Mouse (Mus musculus): ENCODE results near the gene Gm14137. TPM values are rescaled to one million over a fixed set of nuclear protein-coding genes. Genes with fewer than 3 reads are reported as not detected.
A peak's percentile ranks its signal among the peaks of the same experiment; 100 is the strongest.

The Gm14137 gene
- polyA plus RNA-seq (2014; fragmentation: Nextera tagmentation; extraction: Ambion mirVana): 0.32 and 0.33 TPM in 2 replicates

DNA sequence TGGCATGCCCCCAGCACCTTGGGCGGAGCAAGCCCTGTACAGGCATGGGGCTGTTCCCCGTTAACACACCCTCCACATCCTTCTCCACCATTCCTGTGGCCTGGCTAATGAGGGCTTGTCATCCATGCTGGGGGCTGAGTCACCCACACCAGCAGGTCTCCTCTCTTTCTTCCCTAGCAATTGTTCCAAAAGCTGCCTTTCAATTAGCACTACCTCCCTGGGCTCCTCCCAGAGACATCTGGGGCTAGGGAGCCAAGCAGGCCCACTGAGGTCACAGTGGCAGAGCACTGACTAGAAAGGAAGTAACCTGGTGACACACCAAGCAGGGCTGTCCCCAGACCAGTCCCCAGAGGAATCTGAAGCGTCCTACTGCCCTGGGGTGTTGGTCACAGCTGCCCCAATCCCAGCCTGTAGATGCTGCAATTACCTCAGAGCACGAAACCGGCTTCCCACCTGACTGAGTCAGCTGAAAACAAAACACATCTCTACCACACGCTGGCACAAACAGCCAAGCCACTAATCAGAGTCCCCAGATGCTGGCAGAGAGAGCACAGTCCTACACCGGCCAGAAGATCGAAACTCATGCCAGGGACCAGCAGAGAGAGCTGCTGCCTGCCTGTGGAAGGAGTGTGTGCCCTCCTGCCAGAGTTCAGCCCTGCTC lies at the start of gene Gm14137:
TSS of gene Gm14137 (plus strand) at position 519 of the 661 bp plus-strand sequence.
- Histone ChIP-seq H3K27me3 (ENCODE audit: control insufficient read depth, insufficient read depth, low read length) (no peaks in the 10 kb centered on the region; the same call in 1 of the 2 replicates), H3K9ac (ENCODE audit: low read depth, low read length) (peak within 1 kb of the TSS; percentile 11; the same call in 1 of the 2 replicates), H3K4me3 (ENCODE audit: low read depth, low read length) (no peak within 1 kb of the TSS), H3K9me3 (ENCODE audit: control insufficient read depth, low read length) (no peaks in the 10 kb centered on the region), H3K4me1 (replicated peaks; ENCODE audit: control insufficient read depth, insufficient read depth, low read length) (peaks cover 5% of the 10 kb centered on the region; the same call in 1 of the 2 replicates), H3K4me2 (replicated peaks; ENCODE audit: low read depth, low read length) (no peak within 1 kb of the TSS), H3K27ac (ENCODE audit: low read depth, low read length) (no peak within 1 kb of the TSS; the same call in 1 of the 2 replicates), H3K36me3 (ENCODE audit: control insufficient read depth, insufficient read depth, low read length) (no peaks in the 10 kb centered on the region)
- DNase-seq (ENCODE audit: low spot score) (no peak), ATAC-seq (ENCODE audit: low FRiP score) (no peak)
- WGBS: 44% methylated on average over 8 of the region's 8 CpGs

DNA sequence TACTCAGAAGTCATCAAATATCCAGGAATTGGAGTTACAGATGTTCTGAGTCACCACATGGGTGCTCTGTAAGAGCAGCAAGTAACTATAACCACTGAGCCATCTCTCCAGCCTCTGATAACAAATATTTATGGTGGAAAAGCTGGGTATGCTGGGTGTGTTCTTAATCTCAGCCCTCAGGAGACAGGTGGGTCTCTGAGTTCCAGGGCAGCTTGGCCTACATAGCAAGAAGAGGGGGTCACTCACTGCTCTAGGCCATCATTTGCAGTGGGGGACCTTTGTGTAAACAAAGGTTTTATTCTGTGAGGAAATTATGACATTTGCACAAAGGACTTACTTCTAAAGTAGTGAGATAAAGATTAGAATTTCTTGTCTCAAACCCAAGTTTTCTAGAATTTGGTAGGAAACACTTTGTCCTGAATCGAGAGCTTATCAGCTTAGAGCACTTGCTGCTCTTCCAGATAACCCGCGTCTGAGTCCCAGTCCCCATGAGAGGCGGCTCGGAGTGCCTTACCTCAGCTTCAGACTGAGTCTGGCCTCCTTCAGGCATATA lies 37.9 kb upstream of the Gm14137 start:
- 90% methylated on average over 5 of the region's 5 CpGs for WGBS
- Histone ChIP-seq H3K9ac (ENCODE audit: low read depth, low read length) (no peak overlapping the region), H3K27me3 (ENCODE audit: control insufficient read depth, insufficient read depth, low read length) (no peaks in the 10 kb centered on the region), H3K4me1 (replicated peaks; ENCODE audit: control insufficient read depth, insufficient read depth, low read length) (no peaks in the 10 kb centered on the region), H3K4me3 (ENCODE audit: low read depth, low read length) (no peak overlapping the region), H3K27ac (ENCODE audit: low read depth, low read length) (no peak overlapping the region), H3K9me3 (ENCODE audit: control insufficient read depth, low read length) (no peaks in the 10 kb centered on the region), H3K36me3 (ENCODE audit: control insufficient read depth, insufficient read depth, low read length) (peaks cover 2% of the 10 kb centered on the region; the same call in 1 of the 2 replicates), H3K4me2 (replicated peaks; ENCODE audit: low read depth, low read length) (no peak overlapping the region)
- ATAC-seq (ENCODE audit: low FRiP score) (no peak), DNase-seq (ENCODE audit: low spot score) (no peak)

DNA sequence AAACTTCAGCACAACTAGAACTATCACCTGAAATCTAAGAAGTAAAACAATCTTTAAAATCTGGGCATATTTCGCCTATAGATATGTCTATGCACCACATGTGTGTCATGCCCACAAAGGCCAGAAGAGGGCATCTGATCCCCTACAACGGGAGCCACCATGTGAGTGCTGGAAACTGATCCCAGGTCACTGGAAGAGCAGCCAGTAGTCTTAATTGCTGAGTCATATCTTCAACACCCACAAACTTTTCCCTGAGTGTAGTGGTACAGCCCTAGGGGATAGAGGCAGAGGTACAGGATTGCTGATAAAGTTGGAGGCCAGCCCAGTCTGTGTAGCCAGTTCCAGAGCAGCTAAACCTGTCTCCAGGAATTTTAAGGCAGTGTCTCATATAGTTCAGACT lies 29.1 kb upstream of the Gm14137 start:
- Histone ChIP-seq H3K4me2 (replicated peaks; ENCODE audit: low read depth, low read length) (no peak overlapping the region), H3K36me3 (ENCODE audit: control insufficient read depth, insufficient read depth, low read length) (peaks cover 19% of the 10 kb centered on the region), H3K4me3 (ENCODE audit: low read depth, low read length) (no peak overlapping the region), H3K9me3 (ENCODE audit: control insufficient read depth, low read length) (no peaks in the 10 kb centered on the region), H3K9ac (ENCODE audit: low read depth, low read length) (no peak overlapping the region), H3K27me3 (ENCODE audit: control insufficient read depth, insufficient read depth, low read length) (no peaks in the 10 kb centered on the region), H3K4me1 (replicated peaks; ENCODE audit: control insufficient read depth, insufficient read depth, low read length) (no peaks in the 10 kb centered on the region), H3K27ac (ENCODE audit: low read depth, low read length) (no peak overlapping the region)
- DNase-seq (ENCODE audit: low spot score) (peak; percentile 11), ATAC-seq (ENCODE audit: low FRiP score) (no peak)
- WGBS: 90% methylated on average over 2 of the region's 2 CpGs

DNA sequence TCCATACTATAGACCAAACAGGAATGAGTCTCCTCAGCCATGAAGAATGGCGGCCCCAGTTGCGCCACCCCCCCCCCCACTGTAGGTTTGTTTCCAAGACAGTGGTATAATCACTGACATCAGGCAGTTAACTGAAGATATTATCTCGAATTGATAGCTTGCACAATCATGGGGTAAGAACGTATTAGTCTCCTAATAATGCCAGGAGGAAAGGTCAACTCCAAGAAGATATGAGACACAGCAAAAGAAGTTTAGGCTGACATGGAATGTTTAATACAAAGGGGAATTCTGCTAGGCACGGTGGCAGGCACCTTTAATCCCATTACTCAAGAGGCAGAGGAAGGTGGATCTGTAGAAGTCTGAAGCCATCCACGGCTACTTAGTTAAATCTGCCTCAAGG lies 27.9 kb upstream of the Gm14137 start:
- Histone ChIP-seq H3K36me3 (ENCODE audit: control insufficient read depth, insufficient read depth, low read length) (peaks cover 17% of the 10 kb centered on the region), H3K9ac (ENCODE audit: low read depth, low read length) (no peak overlapping the region), H3K4me1 (replicated peaks; ENCODE audit: control insufficient read depth, insufficient read depth, low read length) (no peaks in the 10 kb centered on the region), H3K27me3 (ENCODE audit: control insufficient read depth, insufficient read depth, low read length) (no peaks in the 10 kb centered on the region), H3K4me3 (ENCODE audit: low read depth, low read length) (no peak overlapping the region), H3K9me3 (ENCODE audit: control insufficient read depth, low read length) (no peaks in the 10 kb centered on the region), H3K4me2 (replicated peaks; ENCODE audit: low read depth, low read length) (no peak overlapping the region), H3K27ac (ENCODE audit: low read depth, low read length) (no peak overlapping the region)
- ATAC-seq (ENCODE audit: low FRiP score) (no peak), DNase-seq (ENCODE audit: low spot score) (no peak)
- WGBS: 92% methylated on average over 6 of the region's 6 CpGs

DNA sequence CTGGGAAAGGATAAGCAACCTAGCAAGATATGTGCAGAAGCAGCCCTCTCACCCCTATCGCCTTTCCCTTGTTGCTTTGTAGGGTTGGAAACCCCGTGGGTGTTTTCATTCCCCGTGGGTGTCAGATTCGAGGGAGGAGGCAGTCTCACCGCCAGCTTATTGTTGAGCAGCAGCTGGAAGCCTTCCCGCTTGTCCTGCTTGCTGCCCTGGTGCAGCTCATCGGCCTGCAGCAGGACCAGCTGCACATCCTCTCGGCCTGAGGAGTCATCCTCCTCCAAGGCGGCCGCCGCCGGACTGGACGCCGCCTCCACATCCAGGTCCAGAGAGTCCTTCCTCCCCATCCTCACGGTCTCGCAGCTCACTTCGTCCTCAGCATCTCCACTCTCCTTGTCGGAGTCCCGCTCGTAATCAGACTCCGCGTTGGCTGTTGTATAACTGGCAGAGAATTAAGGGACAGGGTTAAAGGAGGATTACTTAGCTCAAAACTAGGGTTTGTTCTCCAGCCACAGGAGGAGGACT lies 27.1 kb upstream of the Gm14137 start:
- 85% methylated on average over 22 of the region's 22 CpGs for WGBS
- no peak for ATAC-seq (ENCODE audit: low FRiP score)

DNA sequence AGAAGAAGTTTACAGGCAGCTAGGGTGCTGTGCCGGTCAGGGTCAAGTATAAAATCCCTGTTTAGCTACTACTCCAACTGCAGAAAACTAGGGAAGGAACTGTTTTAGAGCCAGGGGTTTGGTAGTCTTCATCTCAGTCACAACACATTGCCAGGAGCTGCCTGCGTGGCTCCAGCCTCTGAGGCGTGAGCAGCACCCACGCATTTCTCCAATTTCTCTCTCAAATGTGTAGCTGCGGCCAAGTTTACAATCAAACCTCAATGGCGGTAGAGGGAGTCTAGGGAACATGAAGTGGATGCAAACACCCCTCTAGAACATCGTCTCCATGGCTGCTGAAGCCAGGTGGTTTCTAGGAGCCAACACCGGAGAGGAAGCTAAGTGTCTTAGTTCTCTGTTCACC lies 26.5 kb upstream of the Gm14137 start:
- Histone ChIP-seq H3K9me3 (ENCODE audit: control insufficient read depth, low read length) (no peaks in the 10 kb centered on the region), H3K36me3 (ENCODE audit: control insufficient read depth, insufficient read depth, low read length) (peaks cover 12% of the 10 kb centered on the region), H3K4me2 (replicated peaks; ENCODE audit: low read depth, low read length) (no peak overlapping the region), H3K27ac (ENCODE audit: low read depth, low read length) (no peak overlapping the region), H3K4me1 (replicated peaks; ENCODE audit: control insufficient read depth, insufficient read depth, low read length) (no peaks in the 10 kb centered on the region), H3K9ac (ENCODE audit: low read depth, low read length) (no peak overlapping the region), H3K27me3 (ENCODE audit: control insufficient read depth, insufficient read depth, low read length) (no peaks in the 10 kb centered on the region), H3K4me3 (ENCODE audit: low read depth, low read length) (no peak overlapping the region)
- DNase-seq (ENCODE audit: low spot score): no peak
- ATAC-seq (ENCODE audit: low FRiP score): no peak
- WGBS: 94% methylated on average over 8 of the region's 8 CpGs

More for the DNA sequence above, 27.1 kb upstream of the Gm14137 start:
- Histone ChIP-seq H3K27ac (ENCODE audit: low read depth, low read length) (no peak overlapping the region), H3K36me3 (ENCODE audit: control insufficient read depth, insufficient read depth, low read length) (peaks cover 12% of the 10 kb centered on the region), H3K9me3 (ENCODE audit: control insufficient read depth, low read length) (no peaks in the 10 kb centered on the region), H3K27me3 (ENCODE audit: control insufficient read depth, insufficient read depth, low read length) (no peaks in the 10 kb centered on the region), H3K4me3 (ENCODE audit: low read depth, low read length) (no peak overlapping the region), H3K4me1 (replicated peaks; ENCODE audit: control insufficient read depth, insufficient read depth, low read length) (no peaks in the 10 kb centered on the region), H3K9ac (ENCODE audit: low read depth, low read length) (no peak overlapping the region), H3K4me2 (replicated peaks; ENCODE audit: low read depth, low read length) (no peak overlapping the region)
- DNase-seq (ENCODE audit: low spot score): no peak

DNA sequence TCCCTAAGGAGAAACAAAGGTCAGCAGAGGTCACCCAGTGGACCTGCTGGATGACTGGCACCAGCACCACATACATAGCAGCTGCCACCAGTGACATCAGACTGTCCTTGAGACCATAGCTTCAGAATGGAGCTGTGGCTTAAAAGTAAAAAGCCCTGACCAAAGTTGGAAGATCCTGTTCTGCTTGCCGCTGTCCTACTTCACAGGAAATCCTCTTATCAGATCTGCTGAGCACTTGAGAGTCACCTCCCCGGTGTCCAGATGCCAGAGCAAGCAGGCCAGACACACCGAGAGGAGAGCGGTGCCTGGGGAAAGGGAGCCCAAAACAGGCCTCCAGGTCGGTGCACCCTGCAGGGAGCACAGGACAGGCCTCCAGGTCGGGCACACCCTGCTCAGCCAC lies 22.1 kb upstream of the Gm14137 start:
- no peak overlapping the region for H3K4me3 ChIP-seq (ENCODE audit: low read depth, low read length)

DNA sequence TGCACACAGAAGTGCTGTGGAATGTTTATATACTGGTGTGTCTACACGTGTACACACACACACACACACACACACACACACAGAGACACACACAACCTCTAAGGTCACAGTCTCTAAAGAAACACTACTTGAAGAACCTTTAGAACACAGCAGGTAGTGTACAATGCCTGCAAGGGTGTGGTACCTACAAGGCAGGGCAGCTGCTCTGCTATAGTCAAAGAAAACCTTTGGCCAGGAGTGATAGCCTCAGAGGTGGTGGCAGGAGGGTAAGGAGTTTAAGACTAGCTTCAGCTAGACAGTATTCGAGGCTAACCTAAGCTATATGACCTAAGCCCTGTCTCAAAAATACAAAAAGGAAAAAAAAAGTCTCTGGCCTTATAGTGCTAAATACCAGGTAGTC lies 19.6 kb upstream of the Gm14137 start:
- Histone ChIP-seq H3K9me3 (ENCODE audit: control insufficient read depth, low read length) (no peaks in the 10 kb centered on the region), H3K4me2 (replicated peaks; ENCODE audit: low read depth, low read length) (no peak overlapping the region), H3K4me1 (replicated peaks; ENCODE audit: control insufficient read depth, insufficient read depth, low read length) (no peaks in the 10 kb centered on the region), H3K4me3 (ENCODE audit: low read depth, low read length) (no peak overlapping the region), H3K27me3 (ENCODE audit: control insufficient read depth, insufficient read depth, low read length) (no peaks in the 10 kb centered on the region), H3K27ac (ENCODE audit: low read depth, low read length) (no peak overlapping the region), H3K36me3 (ENCODE audit: control insufficient read depth, insufficient read depth, low read length) (no peaks in the 10 kb centered on the region), H3K9ac (ENCODE audit: low read depth, low read length) (no peak overlapping the region)
- DNase-seq (ENCODE audit: low spot score): no peak
- WGBS: 96% methylated on average over 2 of the region's 2 CpGs
- ATAC-seq (ENCODE audit: low FRiP score): no peak

More for the DNA sequence above, 22.1 kb upstream of the Gm14137 start:
- DNase-seq (ENCODE audit: low spot score): no peak
- Histone ChIP-seq H3K27ac (ENCODE audit: low read depth, low read length) (no peak overlapping the region), H3K4me1 (replicated peaks; ENCODE audit: control insufficient read depth, insufficient read depth, low read length) (no peaks in the 10 kb centered on the region), H3K9me3 (ENCODE audit: control insufficient read depth, low read length) (no peaks in the 10 kb centered on the region), H3K27me3 (ENCODE audit: control insufficient read depth, insufficient read depth, low read length) (no peaks in the 10 kb centered on the region), H3K4me2 (replicated peaks; ENCODE audit: low read depth, low read length) (no peak overlapping the region), H3K36me3 (ENCODE audit: control insufficient read depth, insufficient read depth, low read length) (no peaks in the 10 kb centered on the region), H3K9ac (ENCODE audit: low read depth, low read length) (no peak overlapping the region)
- WGBS: 89% methylated on average over 6 of the region's 6 CpGs
- no peak for ATAC-seq (ENCODE audit: low FRiP score)

DNA sequence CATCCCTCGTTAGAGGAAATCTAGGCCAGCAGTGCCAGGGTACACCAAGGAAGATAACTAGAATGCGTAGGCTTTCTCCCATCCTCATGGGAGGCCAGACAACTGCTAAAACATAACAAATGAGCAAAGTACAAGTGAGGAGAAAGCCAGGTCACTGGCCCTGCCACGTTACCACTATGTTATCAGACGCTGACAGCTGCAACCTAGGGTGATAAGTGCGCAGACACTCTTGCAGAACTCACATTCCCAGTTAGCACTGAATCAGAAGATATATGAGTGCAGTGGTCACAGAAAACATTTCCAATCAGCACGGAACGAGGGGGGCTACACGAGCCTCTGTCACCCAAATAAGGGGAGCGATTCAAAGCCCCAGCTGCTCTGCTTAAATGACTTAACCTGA lies 18.9 kb upstream of the Gm14137 start:
- Histone ChIP-seq H3K9ac (ENCODE audit: low read depth, low read length) (no peak overlapping the region), H3K4me3 (ENCODE audit: low read depth, low read length) (no peak overlapping the region), H3K4me2 (replicated peaks; ENCODE audit: low read depth, low read length) (no peak overlapping the region)

More for the DNA sequence above, 18.9 kb upstream of the Gm14137 start:
- Histone ChIP-seq H3K36me3 (ENCODE audit: control insufficient read depth, insufficient read depth, low read length) (no peaks in the 10 kb centered on the region), H3K27me3 (ENCODE audit: control insufficient read depth, insufficient read depth, low read length) (no peaks in the 10 kb centered on the region), H3K9me3 (ENCODE audit: control insufficient read depth, low read length) (no peaks in the 10 kb centered on the region), H3K27ac (ENCODE audit: low read depth, low read length) (no peak overlapping the region), H3K4me1 (replicated peaks; ENCODE audit: control insufficient read depth, insufficient read depth, low read length) (no peaks in the 10 kb centered on the region)
- ATAC-seq (ENCODE audit: low FRiP score) (no peak), DNase-seq (ENCODE audit: low spot score) (no peak)
- WGBS: 87% methylated on average over 9 of the region's 9 CpGs

Measured in hindbrain, embryonic 11.5 days (tissue).